Mouse (Mus musculus): ENCODE results near the gene Clrn1. TPM values are rescaled to one million over a fixed set of nuclear protein-coding genes. Genes with fewer than 3 reads are reported as not detected.

Clrn1 gene
- polyA plus RNA-seq (2014; fragmentation: Illumina TruSeq; extraction: RNeasy Lipid Tissue Mini Kit (QIAGEN cat#74804); ENCODE audit: low read depth, low replicate concordance) = not detected

GRCm38 (mm10) chr3:58884801-58885573 is at the start of gene Clrn1:
TSS of gene Clrn1 (minus strand) at chr3:58885340.

DNA sequence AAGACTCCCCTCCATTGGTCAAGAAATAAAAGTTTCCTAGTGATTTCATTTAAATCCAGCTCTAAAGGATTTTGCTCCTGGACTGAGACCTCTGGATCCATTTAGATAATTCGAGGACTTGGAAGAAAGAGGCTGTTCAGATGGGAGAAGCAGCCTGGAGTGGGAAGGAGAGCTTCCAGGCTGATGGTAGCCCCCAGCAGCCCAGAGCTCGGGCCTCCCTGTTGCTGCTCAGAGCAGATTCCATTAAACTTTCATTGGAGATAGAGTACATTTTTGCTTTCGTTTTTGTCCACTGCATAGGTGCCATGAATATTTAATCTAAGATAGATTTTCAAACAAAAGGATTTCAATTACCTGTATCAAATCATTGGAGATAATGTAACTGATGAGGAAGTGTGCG is 62.9 kb downstream of the Clrn1 start, which contains the start of gene Mindy4b-ps:
Mindy4b-ps (minus strand) TSS at position 101 of the 400 bp plus-strand sequence.

Other genes starting within 250 kb of the Clrn1 start
- 0.21 TPM for gene Erich6, start 248.1 kb downstream of the Clrn1 start, polyA plus RNA-seq (2014; fragmentation: Illumina TruSeq; extraction: RNeasy Lipid Tissue Mini Kit (QIAGEN cat#74804); ENCODE audit: low read depth, low replicate concordance)
- 9.8 TPM for gene Siah2, start 192.9 kb downstream of the Clrn1 start, polyA plus RNA-seq (2014; fragmentation: Illumina TruSeq; extraction: RNeasy Lipid Tissue Mini Kit (QIAGEN cat#74804); ENCODE audit: low read depth, low replicate concordance)
- 0.52 TPM for gene Mindy4b-ps, start 63.0 kb downstream of the Clrn1 start, polyA plus RNA-seq (2014; fragmentation: Illumina TruSeq; extraction: RNeasy Lipid Tissue Mini Kit (QIAGEN cat#74804); ENCODE audit: low read depth, low replicate concordance)
- 3.2 TPM for gene Med12l, start 120.5 kb upstream of the Clrn1 start, polyA plus RNA-seq (2014; fragmentation: Illumina TruSeq; extraction: RNeasy Lipid Tissue Mini Kit (QIAGEN cat#74804); ENCODE audit: low read depth, low replicate concordance)
- not detected for gene Gpr171, start 216.5 kb upstream of the Clrn1 start, polyA plus RNA-seq (2014; fragmentation: Illumina TruSeq; extraction: RNeasy Lipid Tissue Mini Kit (QIAGEN cat#74804); ENCODE audit: low read depth, low replicate concordance)

Data from heart, adult 10 weeks (tissue).